Mouse (Mus musculus): Measurements from ENCODE around the gene Snx18. TPM values are rescaled to one million over a fixed set of nuclear protein-coding genes. Genes with fewer than 3 reads are reported as not detected.

The Snx18 gene
- polyA plus RNA-seq, 1 experiment from 2014 or later: 30.6 TPM

- Histone ChIP-seq H3K27ac (no peak overlapping the region), H3K27me3 (no peaks in the 10 kb centered on the region), H3K4me1 (no peaks in the 10 kb centered on the region), H3K36me3 (no peaks in the 10 kb centered on the region), H3K9ac (no peak overlapping the region), H3K4me2 (replicated peaks) (no peak overlapping the region), H3K9me3 (replicated peaks) (0 out of 2 replicates have a peak, but pooled peaks cover 8% of the 10 kb centered on the region), H3K4me3 (no peak overlapping the region)
- WGBS: 85% methylated on average over 9 of the region's 9 CpGs
- no peak for ATAC-seq (ENCODE audit: low FRiP score)
Observed at GRCm38 (mm10) chr13:113572046-113572686, 46.2 kb downstream of the Snx18 start.

- H3K4me3 ChIP-seq: no peak overlapping the region
- 17% methylated on average over 2 of the region's 2 CpGs for WGBS
- H3K27ac ChIP-seq: no peak overlapping the region
- no peaks in the 10 kb centered on the region for H3K27me3 ChIP-seq
- no peak overlapping the region for H3K4me2 ChIP-seq (replicated peaks)
- H3K36me3 ChIP-seq: no peaks in the 10 kb centered on the region
- 0 out of 2 replicates have a peak, but pooled peaks cover 8% of the 10 kb centered on the region for H3K9me3 ChIP-seq (replicated peaks)
- no peak for ATAC-seq (ENCODE audit: low FRiP score)
- H3K4me1 ChIP-seq: no peaks in the 10 kb centered on the region
- H3K9ac ChIP-seq: no peak overlapping the region
Observed at GRCm38 (mm10) chr13:113569526-113569925, 48.8 kb downstream of the Snx18 start.

- 81% methylated on average over 5 of the region's 5 CpGs for WGBS
- Histone ChIP-seq H3K4me3 (no peak overlapping the region), H3K4me1 (no peaks in the 10 kb centered on the region), H3K27ac (no peak overlapping the region), H3K36me3 (no peaks in the 10 kb centered on the region), H3K27me3 (no peaks in the 10 kb centered on the region), H3K4me2 (replicated peaks) (no peak overlapping the region), H3K9ac (no peak overlapping the region), H3K9me3 (replicated peaks) (0 out of 2 replicates have a peak, but pooled peaks cover 8% of the 10 kb centered on the region)
- no peak for ATAC-seq (ENCODE audit: low FRiP score)
Observed at GRCm38 (mm10) chr13:113566951-113567350, 51.4 kb downstream of the Snx18 start.

GRCm38 (mm10) chr13:113566411-113566810, 52.0 kb downstream of the Snx18 start:
- Histone ChIP-seq H3K4me3 (no peak overlapping the region), H3K4me1 (no peaks in the 10 kb centered on the region), H3K36me3 (no peaks in the 10 kb centered on the region), H3K27me3 (no peaks in the 10 kb centered on the region), H3K27ac (no peak overlapping the region), H3K9ac (no peak overlapping the region), H3K9me3 (replicated peaks) (0 out of 2 replicates have a peak, but pooled peaks cover 8% of the 10 kb centered on the region), H3K4me2 (replicated peaks) (no peak overlapping the region)
- WGBS: 92% methylated on average over 7 of the region's 7 CpGs
- ATAC-seq (ENCODE audit: low FRiP score): no peak

- H3K36me3 ChIP-seq: no peaks in the 10 kb centered on the region
- ATAC-seq (ENCODE audit: low FRiP score): no peak
Observed at GRCm38 (mm10) chr13:113559646-113560045, 58.7 kb downstream of the Snx18 start.

GRCm38 (mm10) chr13:113556538-113556937, 61.8 kb downstream of the Snx18 start:
- no peaks in the 10 kb centered on the region for H3K4me1 ChIP-seq

More at GRCm38 (mm10) chr13:113559646-113560045, 58.7 kb downstream of the Snx18 start:
- no peak overlapping the region for H3K9ac ChIP-seq
- no peak overlapping the region for H3K4me2 ChIP-seq (replicated peaks)
- H3K4me1 ChIP-seq: no peaks in the 10 kb centered on the region
- H3K27ac ChIP-seq: no peak overlapping the region
- H3K4me3 ChIP-seq: no peak overlapping the region
- 93% methylated on average over 9 of the region's 9 CpGs for WGBS
- H3K9me3 ChIP-seq (replicated peaks): no peaks in the 10 kb centered on the region; the same call in 1 of the 2 replicates
- no peaks in the 10 kb centered on the region for H3K27me3 ChIP-seq

GRCm38 (mm10) chr13:113555226-113555625, 63.1 kb downstream of the Snx18 start:
- Histone ChIP-seq H3K4me1 (no peaks in the 10 kb centered on the region), H3K9me3 (replicated peaks) (no peaks in the 10 kb centered on the region; the same call in 1 of the 2 replicates), H3K4me2 (replicated peaks) (no peak overlapping the region), H3K9ac (no peak overlapping the region), H3K27me3 (no peaks in the 10 kb centered on the region), H3K27ac (no peak overlapping the region), H3K4me3 (no peak overlapping the region), H3K36me3 (no peaks in the 10 kb centered on the region)
- 77% methylated on average over 2 of the region's 2 CpGs for WGBS
- ATAC-seq (ENCODE audit: low FRiP score): no peak

More at GRCm38 (mm10) chr13:113556538-113556937, 61.8 kb downstream of the Snx18 start:
- Histone ChIP-seq H3K4me2 (replicated peaks) (no peak overlapping the region), H3K9ac (no peak overlapping the region), H3K36me3 (no peaks in the 10 kb centered on the region), H3K27me3 (no peaks in the 10 kb centered on the region), H3K4me3 (no peak overlapping the region), H3K27ac (no peak overlapping the region), H3K9me3 (replicated peaks) (no peaks in the 10 kb centered on the region; the same call in 1 of the 2 replicates)
- ATAC-seq (ENCODE audit: low FRiP score): no peak

- 89% methylated on average over 5 of the region's 5 CpGs for WGBS
- H3K27me3 ChIP-seq: no peaks in the 10 kb centered on the region
Observed at GRCm38 (mm10) chr13:113553603-113554230, 64.6 kb downstream of the Snx18 start.

GRCm38 (mm10) chr13:113552341-113552740, 66.0 kb downstream of the Snx18 start:
- 85% methylated on average over 1 of the region's 1 CpGs for WGBS
- Histone ChIP-seq H3K36me3 (no peaks in the 10 kb centered on the region), H3K27ac (no peak overlapping the region), H3K4me1 (no peaks in the 10 kb centered on the region), H3K4me2 (replicated peaks) (no peak overlapping the region), H3K9me3 (replicated peaks) (no peaks in the 10 kb centered on the region), H3K4me3 (no peak overlapping the region), H3K9ac (no peak overlapping the region), H3K27me3 (no peaks in the 10 kb centered on the region)
- ATAC-seq (ENCODE audit: low FRiP score): no peak

More at GRCm38 (mm10) chr13:113553603-113554230, 64.6 kb downstream of the Snx18 start:
- H3K4me1 ChIP-seq: no peaks in the 10 kb centered on the region
- no peak overlapping the region for H3K4me3 ChIP-seq
- no peak for ATAC-seq (ENCODE audit: low FRiP score)
- H3K27ac ChIP-seq: no peak overlapping the region
- H3K36me3 ChIP-seq: no peaks in the 10 kb centered on the region
- no peak overlapping the region for H3K9ac ChIP-seq
- H3K4me2 ChIP-seq (replicated peaks): no peak overlapping the region
- no peaks in the 10 kb centered on the region; the same call in 1 of the 2 replicates for H3K9me3 ChIP-seq (replicated peaks)

- H3K27ac ChIP-seq: no peak overlapping the region
- no peaks in the 10 kb centered on the region for H3K9me3 ChIP-seq (replicated peaks)
- H3K4me1 ChIP-seq: no peaks in the 10 kb centered on the region
- no peak for ATAC-seq (ENCODE audit: low FRiP score)
- no peaks in the 10 kb centered on the region for H3K27me3 ChIP-seq
- WGBS: 78% methylated on average over 8 of the region's 8 CpGs
- H3K9ac ChIP-seq: no peak overlapping the region
- no peak overlapping the region for H3K4me2 ChIP-seq (replicated peaks)
- no peaks in the 10 kb centered on the region for H3K36me3 ChIP-seq
- no peak overlapping the region for H3K4me3 ChIP-seq
Observed at GRCm38 (mm10) chr13:113550866-113551565, 67.3 kb downstream of the Snx18 start.

GRCm38 (mm10) chr13:113549021-113549420, 69.3 kb downstream of the Snx18 start:
- H3K9ac ChIP-seq: no peak overlapping the region
- no peak for ATAC-seq (ENCODE audit: low FRiP score)
- 82% methylated on average over 3 of the region's 3 CpGs for WGBS
- H3K4me3 ChIP-seq: no peak overlapping the region
- no peak overlapping the region for H3K4me2 ChIP-seq (replicated peaks)
- H3K36me3 ChIP-seq: no peaks in the 10 kb centered on the region
- no peaks in the 10 kb centered on the region for H3K27me3 ChIP-seq
- H3K4me1 ChIP-seq: no peaks in the 10 kb centered on the region
- H3K27ac ChIP-seq: no peak overlapping the region
- H3K9me3 ChIP-seq (replicated peaks): no peaks in the 10 kb centered on the region

GRCm38 (mm10) chr13:113547807-113548426, 70.4 kb downstream of the Snx18 start:
- no peaks in the 10 kb centered on the region for H3K9me3 ChIP-seq (replicated peaks)
- 88% methylated on average over 8 of the region's 8 CpGs for WGBS
- H3K4me1 ChIP-seq: no peaks in the 10 kb centered on the region
- H3K36me3 ChIP-seq: no peaks in the 10 kb centered on the region
- no peak overlapping the region for H3K9ac ChIP-seq
- H3K4me2 ChIP-seq (replicated peaks): no peak overlapping the region
- no peak overlapping the region for H3K27ac ChIP-seq
- ATAC-seq (ENCODE audit: low FRiP score): no peak
- no peaks in the 10 kb centered on the region for H3K27me3 ChIP-seq
- H3K4me3 ChIP-seq: no peak overlapping the region
